Mouse (Mus musculus): ENCODE data around the gene Peg10. TPM values are rescaled to one million over a fixed set of nuclear protein-coding genes. Genes with fewer than 3 reads are reported as not detected.

The Peg10 gene
- polyA plus RNA-seq, 1 experiment from 2014 or later, result 2.7 TPM

DNA sequence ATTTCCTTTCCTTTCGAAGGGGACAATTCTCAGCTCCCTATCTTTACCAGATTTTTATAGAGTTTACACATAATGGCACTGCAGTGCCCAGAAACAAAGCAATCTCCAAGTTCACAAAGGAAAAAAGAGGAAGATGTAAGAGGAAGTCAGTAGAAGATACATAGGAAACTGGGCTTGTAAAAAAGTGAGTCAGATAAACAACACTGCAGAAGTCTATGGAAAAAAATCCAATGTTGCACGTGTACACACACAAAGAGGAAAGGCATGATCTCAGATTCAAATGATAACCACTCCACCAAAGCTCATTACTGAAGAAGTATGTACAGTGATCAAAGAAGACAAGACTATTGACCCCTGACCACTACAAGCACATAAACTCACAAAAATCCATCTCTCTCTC is 51.3 kb downstream of the Peg10 start:
- no peaks in the 10 kb centered on the region for H3K4me1 ChIP-seq (ENCODE audit: insufficient read depth, low read length)
- WGBS, result 39% methylated on average over 2 of the region's 2 CpGs
- no peak overlapping the region for H3K4me3 ChIP-seq (ENCODE audit: low read length)
- no peak for ATAC-seq (ENCODE audit: low FRiP score, low TSS enrichment)
- H3K9ac ChIP-seq (replicated peaks; ENCODE audit: low read length), result no peak overlapping the region
- no peaks in the 10 kb centered on the region for H3K27me3 ChIP-seq (ENCODE audit: insufficient read depth, low read length)
- no peak overlapping the region for H3K4me2 ChIP-seq (replicated peaks; ENCODE audit: low read depth, low read length)
- H3K27ac ChIP-seq (ENCODE audit: low read length), result no peak overlapping the region
- 0 out of 2 replicates have a peak, but pooled peaks cover 2% of the 10 kb centered on the region for H3K9me3 ChIP-seq (ENCODE audit: low read length)
- H3K36me3 ChIP-seq (ENCODE audit: insufficient read depth, low read length), result no peaks in the 10 kb centered on the region

DNA sequence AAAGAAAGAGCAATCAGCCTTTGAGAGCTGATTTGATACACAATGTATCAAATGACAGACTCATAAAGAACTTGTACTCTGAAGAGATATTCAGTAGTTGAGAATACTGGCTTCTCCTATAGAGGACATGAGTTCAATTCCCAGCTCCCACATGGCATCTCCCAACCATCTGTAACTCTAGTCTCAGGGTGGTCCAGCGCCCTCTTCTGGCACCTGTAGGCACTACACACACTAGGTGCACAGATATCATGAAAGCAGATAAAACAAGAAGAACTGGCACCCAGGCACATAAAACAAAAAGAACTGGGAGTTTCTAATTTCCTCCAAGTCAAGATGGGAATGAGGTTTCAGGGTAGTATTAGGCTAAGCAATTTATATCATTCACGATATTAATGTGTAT is 52.3 kb downstream of the Peg10 start:
- Histone ChIP-seq H3K9me3 (ENCODE audit: low read length) (0 out of 2 replicates have a peak, but pooled peaks cover 2% of the 10 kb centered on the region), H3K27me3 (ENCODE audit: insufficient read depth, low read length) (no peaks in the 10 kb centered on the region), H3K9ac (replicated peaks; ENCODE audit: low read length) (no peak overlapping the region), H3K4me2 (replicated peaks; ENCODE audit: low read depth, low read length) (no peak overlapping the region), H3K4me3 (ENCODE audit: low read length) (no peak overlapping the region), H3K36me3 (ENCODE audit: insufficient read depth, low read length) (no peaks in the 10 kb centered on the region), H3K27ac (ENCODE audit: low read length) (no peak overlapping the region), H3K4me1 (ENCODE audit: insufficient read depth, low read length) (no peaks in the 10 kb centered on the region)
- no peak for ATAC-seq (ENCODE audit: low FRiP score, low TSS enrichment)
- 70% methylated on average over 2 of the region's 2 CpGs for WGBS

DNA sequence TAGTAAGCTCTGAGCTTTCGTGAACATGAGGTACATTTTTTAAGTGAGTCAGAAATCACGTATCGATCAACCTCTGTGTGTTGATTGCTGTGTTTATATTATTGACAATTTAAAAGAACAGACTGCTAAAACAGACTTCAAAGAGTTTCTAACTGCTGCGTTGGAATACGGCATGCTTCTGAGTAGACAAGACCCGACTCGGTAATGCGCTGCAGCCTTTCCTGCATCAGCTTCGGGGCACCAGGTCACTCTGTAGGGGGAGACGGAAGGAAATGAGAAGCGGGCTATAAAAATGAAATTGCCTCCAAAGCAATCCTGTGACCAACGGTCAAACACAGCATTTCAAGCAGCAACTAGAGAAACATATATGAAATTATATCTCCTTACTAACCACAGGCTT is 59.9 kb downstream of the Peg10 start:
- 41% methylated on average over 12 of the region's 12 CpGs for WGBS
- ATAC-seq (ENCODE audit: low FRiP score, low TSS enrichment), result no peak
- Histone ChIP-seq H3K4me1 (ENCODE audit: insufficient read depth, low read length) (peaks cover 3% of the 10 kb centered on the region; the same call in 1 of the 2 replicates), H3K4me2 (replicated peaks; ENCODE audit: low read depth, low read length) (no peak overlapping the region), H3K27me3 (ENCODE audit: insufficient read depth, low read length) (no peaks in the 10 kb centered on the region), H3K36me3 (ENCODE audit: insufficient read depth, low read length) (no peaks in the 10 kb centered on the region), H3K9me3 (ENCODE audit: low read length) (no peaks in the 10 kb centered on the region), H3K9ac (replicated peaks; ENCODE audit: low read length) (no peak overlapping the region), H3K4me3 (ENCODE audit: low read length) (no peak overlapping the region), H3K27ac (ENCODE audit: low read length) (no peak overlapping the region)

Other genes starting within 250 kb of the Peg10 start
- gene Col1a2, start 242.5 kb upstream of the Peg10 start, polyA plus RNA-seq (2015; fragmentation: Nextera tagmentation; extraction: Ambion mirVana), result 551 and 618 TPM in 2 replicates
- gene Casd1, start 146.5 kb upstream of the Peg10 start, polyA plus RNA-seq (2015; fragmentation: Nextera tagmentation; extraction: Ambion mirVana), result 29.7 and 30.1 TPM in 2 replicates
- 47.4 and 50.8 TPM in 2 replicates for gene Sgce, start 99 bp upstream of the Peg10 start, polyA plus RNA-seq (2015; fragmentation: Nextera tagmentation; extraction: Ambion mirVana)
- gene Ppp1r9a, start 155.6 kb downstream of the Peg10 start, polyA plus RNA-seq (2015; fragmentation: Nextera tagmentation; extraction: Ambion mirVana), result 14.9 and 15.9 TPM in 2 replicates

Data from kidney, embryonic 16.5 days (tissue).